22 mouse cellular contexts compared by ENCODE assay signal in genomic region chr9:106039915-106040659, GRCm38 (mm10). TPM values are rescaled to one million over a fixed set of nuclear protein-coding genes. Genes with fewer than 3 reads are reported as not detected.
DNase-seq lines count a peak whose midpoint lies in the region; ATAC-seq and TF ChIP-seq lines count a peak whose summit lies in the region.
"Had no signal": no experiment of that assay in that cellular context is flagged by ENCODE, and none has a peak within 500 bp of the region (broad histone marks: within the 10 kb centered on the region; RNA-seq: fewer than 3 reads in every experiment).

No protein-coding gene starts in this region.

- TF ChIP-seq CTCF in layer of hippocampus, adult 2 months (conservative IDR thresholded peaks at IDR 0.05): no peak

- no peaks in the 10 kb centered on the region for H3K36me3 ChIP-seq in neural tube, embryonic 11.5 days (ENCODE audit: control insufficient read depth, insufficient read depth, low read length)
- H3K36me3 ChIP-seq: forebrain, embryonic 12.5 days; heart, embryonic 13.5 days; limb, embryonic 10.5 days; neural tube, embryonic 15.5 days; stomach, embryonic 15.5 days had no signal

- no peak; the same call in 1 of the 2 replicates for ATAC-seq in neural tube, embryonic 11.5 days (ENCODE audit: insufficient read depth, low FRiP score, low TSS enrichment)

- no peaks in the 10 kb centered on the region for H3K27me3 ChIP-seq in neural tube, embryonic 11.5 days (ENCODE audit: control insufficient read depth, insufficient read depth, low read length)
- H3K27me3 ChIP-seq: forebrain, embryonic 12.5 days; heart, embryonic 13.5 days; neural tube, embryonic 15.5 days; stomach, embryonic 15.5 days had no signal

- no peaks in the 10 kb centered on the region for H3K4me1 ChIP-seq in neural tube, embryonic 11.5 days (ENCODE audit: control insufficient read depth, insufficient read depth, low read length)
- H3K4me1 ChIP-seq: heart, embryonic 13.5 days; limb, embryonic 10.5 days; neural tube, embryonic 15.5 days; stomach, embryonic 15.5 days had no signal

- peak overlapping the region; percentile 94 for H3K27ac ChIP-seq in layer of hippocampus, adult 2 months
- no peak overlapping the region for H3K27ac ChIP-seq in neural tube, embryonic 11.5 days (ENCODE audit: low read depth, low read length)
- H3K27ac ChIP-seq: forebrain, embryonic 12.5 days; heart, embryonic 13.5 days; limb, embryonic 10.5 days; macrophage; neural tube, embryonic 15.5 days; stomach, embryonic 15.5 days had no signal

- no peak overlapping the region for H3K9ac ChIP-seq in neural tube, embryonic 11.5 days (ENCODE audit: low read length)
- H3K9ac ChIP-seq: forebrain, embryonic 12.5 days; heart, embryonic 13.5 days; neural tube, embryonic 15.5 days; stomach, embryonic 15.5 days had no signal

- H3K4me3 ChIP-seq in layer of hippocampus, adult 2 months: no peak overlapping the region
- H3K4me3 ChIP-seq in neural tube, embryonic 11.5 days (ENCODE audit: low read depth, low read length): no peak overlapping the region
- H3K4me3 ChIP-seq: forebrain, embryonic 12.5 days; heart, embryonic 13.5 days; limb, embryonic 10.5 days; neural tube, embryonic 15.5 days; stomach, embryonic 15.5 days had no signal

- no peaks in the 10 kb centered on the region for H3K9me3 ChIP-seq in neural tube, embryonic 11.5 days (ENCODE audit: control insufficient read depth, low read length)
- H3K9me3 ChIP-seq: forebrain, embryonic 12.5 days; heart, embryonic 13.5 days; limb, embryonic 10.5 days; neural tube, embryonic 15.5 days; stomach, embryonic 15.5 days had no signal

- peak; percentile 6 for DNase-seq in embryo, embryonic 10.5 days (ENCODE audit: low spot score)
- DNase-seq in embryo, embryonic 10 days (ENCODE audit: low spot score): no peak
- no peak for DNase-seq in layer of hippocampus, adult 2 months (ENCODE audit: low spot score in 2 of 2)
- no peak for DNase-seq in layer of hippocampus, postnatal 36 days
- peak; percentile 26 for DNase-seq in neural tube, embryonic 11.5 days (ENCODE audit: low spot score)
- DNase-seq in neural tube, embryonic 10.5 days (ENCODE audit: extremely low spot score, low spot score): no peak
- DNase-seq in R1 (ENCODE audit: low read depth, low spot score): peak; percentile 83
- no peak for DNase-seq in cerebellum, adult 8-10 months
- DNase-seq: cerebellum, adult 11-12 months; heart, postnatal 36 days; kidney, adult 8-10 months; kidney, postnatal 25 days; spleen, adult 18-20 months; thymus, postnatal 14 days had no signal

- 78% methylated on average over 8 of the region's 8 CpGs for WGBS in neural tube, embryonic 11.5 days

- H3K4me2 ChIP-seq in neural tube, embryonic 11.5 days (ENCODE audit: low read depth): no peak overlapping the region
- H3K4me2 ChIP-seq: forebrain, embryonic 12.5 days; heart, embryonic 13.5 days; liver, embryonic 11.5 days; midbrain, embryonic 11.5 days; neural tube, embryonic 15.5 days; stomach, embryonic 15.5 days had no signal

RNA-seq across cellular contexts. Expression of gene Col6a4, which starts 56.5 kb away (rescaled TPM):
- 1 to 10 TPM in 1 of 2 experiments, under 1 TPM in 1; 0.76 to 2.1 TPM for total RNA-seq in layer of hippocampus, adult 2 months (2021)
- total RNA-seq in layer of hippocampus, postnatal 36 days (2021): 1 to 10 TPM; 1.2 to 1.8 TPM
- polyA plus RNA-seq in neural tube, embryonic 11.5 days (2014; fragmentation: Nextera tagmentation; extraction: Ambion mirVana): 0.13 and 0.14 TPM in 2 replicates
- total RNA-seq: heart, postnatal 36 days had no signal
- polyA plus RNA-seq: liver, embryonic 11.5 days; macrophage had no signal

Comparison
In these comparisons a context has a peak if more than half of its experiments do, and no peak if none do; other contexts are left out.
1. DNase-seq: peak in embryo, embryonic 10.5 days (single experiment), neural tube, embryonic 11.5 days (single experiment) and R1 (single experiment); none in embryo, embryonic 10 days (single experiment), layer of hippocampus, adult 2 months (0 of 2), layer of hippocampus, postnatal 36 days (0 of 2), neural tube, embryonic 10.5 days (single experiment) and cerebellum, adult 8-10 months (single experiment).